Mouse (Mus musculus) kidney, postnatal 25 days (tissue): ENCODE results near the gene Arpp21.

Experiments
- DNase-seq, 2 experiments: peaks; one replicate each; pipeline ENCODE4 v3.0.0; 2021; ENCODE audit warnings: mixed read lengths in 2 of 2

Arpp21 gene

GRCm38 (mm10) chr9:112177569-112177968 is 58.2 kb downstream of the Arpp21 start:
- DNase-seq: no peak

GRCm38 (mm10) chr9:112176317-112176716 is 59.4 kb downstream of the Arpp21 start:
- DNase-seq: no peak

- peak in 1 of 2 experiments; percentile 8 for DNase-seq
These were observed 61.1 kb downstream of the Arpp21 start for GRCm38 (mm10) chr9:112174407-112175357.

- DNase-seq: no peak
These were observed 62.0 kb downstream of the Arpp21 start for GRCm38 (mm10) chr9:112173778-112174177.

- no peak for DNase-seq
These were observed 71.1 kb downstream of the Arpp21 start for GRCm38 (mm10) chr9:112164677-112165076.

GRCm38 (mm10) chr9:112160981-112161380 is 74.8 kb downstream of the Arpp21 start:
- DNase-seq: no peak

GRCm38 (mm10) chr9:112153972-112154371 is 81.8 kb downstream of the Arpp21 start:
- no peak for DNase-seq

- no peak for DNase-seq
These were observed 83.0 kb downstream of the Arpp21 start for GRCm38 (mm10) chr9:112152762-112153161.

- no peak for DNase-seq
These were observed 84.6 kb downstream of the Arpp21 start for GRCm38 (mm10) chr9:112151177-112151576.

GRCm38 (mm10) chr9:112140658-112141057 is 95.1 kb downstream of the Arpp21 start:
- DNase-seq: no peak

GRCm38 (mm10) chr9:112137820-112138219 is 97.9 kb downstream of the Arpp21 start:
- no peak for DNase-seq

- no peak for DNase-seq
These were observed 104.9 kb downstream of the Arpp21 start for GRCm38 (mm10) chr9:112130812-112131211.

- no peak for DNase-seq
These were observed 111.1 kb downstream of the Arpp21 start for GRCm38 (mm10) chr9:112124667-112125066.

GRCm38 (mm10) chr9:112124184-112124583 is 111.6 kb downstream of the Arpp21 start:
- DNase-seq: no peak

GRCm38 (mm10) chr9:112123421-112123828 is 112.3 kb downstream of the Arpp21 start:
- no peak for DNase-seq

GRCm38 (mm10) chr9:112119535-112119934 is 116.2 kb downstream of the Arpp21 start:
- no peak for DNase-seq

GRCm38 (mm10) chr9:112119106-112119433 is 116.7 kb downstream of the Arpp21 start:
- no peak for DNase-seq

GRCm38 (mm10) chr9:112118411-112119105 is 117.2 kb downstream of the Arpp21 start:
- DNase-seq: no peak

GRCm38 (mm10) chr9:112117632-112118410 is 117.9 kb downstream of the Arpp21 start:
- no peak for DNase-seq

- no peak for DNase-seq
These were observed 124.1 kb downstream of the Arpp21 start for GRCm38 (mm10) chr9:112111610-112112009.

- DNase-seq: no peak
These were observed 132.9 kb downstream of the Arpp21 start for GRCm38 (mm10) chr9:112102852-112103192.

- DNase-seq: no peak
These were observed 133.4 kb downstream of the Arpp21 start for GRCm38 (mm10) chr9:112102155-112102851.
